Mouse (Mus musculus) cerebellum, adult 11 months (tissue): Measurements from ENCODE around the gene Rgs14.

ENCODE experiments used
- DNase-seq: peaks from one replicate; pipeline ENCODE4 v3.0.0; 2022

Gene Rgs14

GRCm38 (mm10) chr13:55369531-55370114 is at the start of gene Rgs14:
Gene Rgs14, plus strand, starts transcription at chr13:55369732.
- DNase-seq: no peak

DNA sequence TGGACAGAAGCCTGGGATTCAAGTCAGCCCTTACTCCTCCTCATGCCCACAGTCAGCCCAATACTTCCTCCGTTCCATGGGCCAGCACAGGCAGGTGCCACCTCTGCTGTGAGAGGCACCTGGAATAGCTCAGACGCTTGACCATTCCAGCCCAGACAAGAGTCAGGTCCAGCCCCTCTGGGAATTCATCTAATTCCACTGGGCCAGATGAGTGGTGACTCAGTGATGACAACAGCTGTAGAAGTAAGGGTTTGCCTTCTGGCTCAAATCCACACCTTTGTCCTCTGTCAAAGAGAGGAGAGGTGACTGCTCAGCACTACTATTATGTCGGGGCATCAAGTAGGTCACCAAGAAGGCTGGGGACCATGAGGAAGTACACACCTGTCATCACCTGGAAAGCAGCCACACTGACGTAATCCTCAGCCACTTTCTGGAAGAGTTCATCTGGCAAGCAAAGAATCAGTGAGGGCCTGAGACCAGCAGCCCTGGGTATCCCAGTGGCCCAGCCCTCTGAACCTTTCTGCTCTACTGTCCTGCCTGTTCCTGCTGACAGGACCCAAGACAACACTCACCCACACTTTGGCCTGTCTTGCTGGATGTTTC is 49.5 kb upstream of the Rgs14 start, which contains the start of gene Prelid1:
Prelid1 (plus strand) TSS at position 570 of the 603 bp plus-strand sequence.
- DNase-seq: no peak

GRCm38 (mm10) chr13:55321434-55322129 is 48.0 kb upstream of the Rgs14 start, which contains the start of gene Rab24:
Gene Rab24, minus strand, starts transcription at chr13:55321946.
- DNase-seq: peak; percentile 83

DNA sequence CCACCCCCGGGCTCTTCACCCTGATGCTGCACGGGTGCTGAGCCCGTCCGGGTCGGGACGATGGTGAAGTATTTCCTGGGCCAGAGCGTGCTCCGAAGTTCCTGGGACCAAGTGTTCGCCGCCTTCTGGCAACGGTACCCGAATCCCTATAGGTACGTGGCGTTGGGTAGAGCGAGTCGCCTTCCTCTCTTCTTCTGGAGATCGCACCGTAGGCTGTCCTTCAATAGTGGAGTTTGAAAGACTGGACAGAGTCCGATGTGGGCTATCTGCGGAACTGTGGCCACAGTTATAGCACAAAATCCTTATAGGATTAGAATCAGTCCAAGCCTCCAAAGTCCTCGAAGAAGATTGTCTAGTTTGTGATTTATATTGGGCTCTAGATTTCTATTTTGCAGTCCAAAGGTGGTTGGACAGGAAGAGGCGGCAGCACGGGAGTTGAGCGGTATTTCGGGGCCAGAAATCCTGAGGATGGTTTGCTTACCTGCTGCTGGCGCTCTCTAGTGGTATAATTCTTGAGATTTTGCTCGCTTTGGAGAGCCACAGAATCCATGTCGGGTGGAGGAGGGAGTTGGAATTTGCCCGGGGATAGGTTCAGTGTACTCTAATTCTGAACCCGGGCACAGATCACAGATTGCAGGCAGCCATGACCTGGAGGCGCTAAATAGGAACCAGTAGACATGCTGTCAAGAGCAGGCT is 47.3 kb upstream of the Rgs14 start:
- no peak for DNase-seq

DNA sequence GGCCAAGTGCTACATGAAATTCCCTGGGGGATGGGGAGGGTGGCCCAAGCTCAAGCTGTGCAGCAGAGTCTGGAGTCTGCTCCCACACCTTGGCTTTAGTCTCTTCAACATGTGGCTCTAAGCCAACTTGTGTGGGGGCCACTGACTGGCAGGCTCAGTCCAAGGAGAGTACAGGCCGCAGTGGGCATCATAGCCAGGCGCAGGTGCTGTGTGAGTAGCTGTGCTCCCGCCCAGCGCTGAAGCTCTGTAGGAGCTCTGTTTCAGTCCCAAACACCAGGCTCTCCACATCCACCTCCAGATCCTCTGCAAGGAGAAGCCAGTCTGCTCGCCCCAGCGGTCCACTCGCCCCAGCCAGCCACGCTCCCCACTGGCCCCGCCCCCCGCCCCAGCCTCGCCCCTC is 43.9 kb upstream of the Rgs14 start:
- no peak for DNase-seq

DNA sequence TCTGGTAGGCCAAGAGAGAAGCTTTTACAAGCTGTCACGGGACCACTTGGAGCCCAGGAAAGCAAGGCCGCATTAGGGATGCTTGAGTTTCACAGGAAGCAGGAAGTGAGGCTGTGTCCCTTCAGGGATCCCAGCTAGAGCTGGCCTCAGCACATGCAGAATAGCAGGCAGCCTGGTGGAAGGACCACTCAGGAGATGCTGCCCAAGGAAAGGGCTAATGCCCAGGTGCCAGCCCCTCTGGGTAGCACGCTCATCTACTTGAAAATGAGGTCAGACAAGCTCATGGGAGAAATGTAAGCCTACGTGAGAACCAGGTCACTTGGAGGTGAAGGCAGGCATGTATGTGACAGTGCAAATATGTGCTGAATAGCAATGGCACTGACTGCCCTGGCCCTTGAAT is 42.4 kb upstream of the Rgs14 start:
- DNase-seq: no peak

DNA sequence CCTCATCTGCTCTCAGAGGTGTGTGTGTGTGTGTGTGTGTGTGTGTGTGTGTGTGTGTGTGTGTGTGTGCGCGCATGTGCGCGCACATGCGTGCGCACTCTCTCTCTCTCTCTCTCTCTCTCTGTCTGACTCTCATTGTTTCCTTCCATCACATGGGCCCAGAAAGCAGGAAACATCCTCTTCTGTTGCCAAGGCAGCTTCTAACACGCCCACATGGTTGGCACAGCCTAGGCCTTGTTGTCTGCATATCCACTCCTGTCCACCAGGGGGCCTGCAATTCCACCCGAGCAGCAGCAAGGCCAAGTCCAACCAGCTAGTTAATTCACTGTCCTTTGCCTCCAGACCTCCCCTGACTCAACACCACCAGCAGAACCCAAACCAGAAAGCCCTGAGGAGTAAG is 41.9 kb upstream of the Rgs14 start:
- DNase-seq: peak; percentile 78

- no peak for DNase-seq
These were observed 41.4 kb upstream of the Rgs14 start for GRCm38 (mm10) chr13:55328171-55328570.

DNA sequence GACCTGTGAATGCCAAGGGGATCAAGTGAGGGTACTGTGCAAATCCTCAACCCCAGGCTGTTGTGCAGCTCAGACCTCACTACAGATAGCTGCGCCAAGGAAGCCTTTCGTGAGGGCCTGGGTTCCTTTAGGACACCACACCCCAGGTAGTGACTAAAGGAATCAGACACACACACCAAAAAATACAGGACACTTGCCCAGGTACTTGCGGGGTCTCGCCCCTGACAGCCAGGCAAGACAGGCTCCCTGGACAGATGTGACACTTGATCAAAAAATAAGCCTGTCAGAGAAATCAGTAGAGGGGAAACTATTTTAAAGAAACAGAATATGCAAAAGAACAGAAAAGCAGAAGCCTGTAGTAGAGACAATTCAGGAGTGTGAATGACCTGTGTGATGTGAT is 40.9 kb upstream of the Rgs14 start:
- DNase-seq: no peak

GRCm38 (mm10) chr13:55329109-55329682 is 40.3 kb upstream of the Rgs14 start:
- DNase-seq: no peak

DNA sequence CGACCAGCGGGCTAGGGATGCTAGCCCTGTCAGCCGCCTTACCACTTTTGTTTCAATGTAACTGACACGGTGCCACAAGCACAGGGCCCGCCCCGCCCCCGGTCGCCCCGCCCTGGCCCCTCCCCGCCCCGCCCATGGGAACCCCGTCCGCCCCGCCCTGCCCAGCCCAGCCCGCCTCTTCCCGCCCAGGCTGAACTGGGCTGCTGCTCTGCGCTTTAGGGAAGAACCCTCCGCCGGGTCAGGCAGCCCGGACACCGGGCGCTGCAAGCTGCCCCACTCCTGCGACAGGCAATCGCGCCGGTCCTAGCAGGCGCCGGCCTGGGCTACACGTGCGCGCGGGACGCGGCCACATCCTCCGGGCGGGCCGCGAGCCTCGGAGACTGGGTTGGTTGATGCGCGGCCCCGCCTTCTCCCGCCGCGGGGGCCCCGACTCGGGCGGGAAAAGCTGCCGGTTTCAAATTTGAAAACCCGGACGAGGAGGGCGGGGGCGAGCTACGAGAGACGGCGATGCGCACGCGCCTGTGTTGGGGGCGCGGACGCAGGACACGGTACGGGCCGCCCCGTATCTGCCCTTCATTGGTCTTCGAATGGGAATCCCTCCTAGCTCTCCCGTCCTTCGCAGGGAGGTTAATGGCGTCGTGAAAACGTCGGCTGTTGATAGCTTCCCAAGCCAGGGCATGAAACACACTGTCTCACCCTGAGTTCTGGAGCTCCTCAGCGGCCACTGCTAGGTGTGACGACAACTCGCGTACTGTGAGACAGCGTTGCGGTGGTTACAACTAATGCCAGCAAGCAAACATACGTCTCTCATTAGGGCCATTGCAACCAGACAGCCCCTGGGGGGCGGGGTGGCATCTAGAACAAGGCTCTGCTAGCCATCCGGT is 39.6 kb upstream of the Rgs14 start, which contains the start of gene Mxd3:
Mxd3 (minus strand) TSS at position 141 of the 884 bp plus-strand sequence.
- DNase-seq: peak; percentile 59

- no peak for DNase-seq
These were observed 38.7 kb upstream of the Rgs14 start for GRCm38 (mm10) chr13:55330567-55331400.

GRCm38 (mm10) chr13:55332331-55332730 is 37.2 kb upstream of the Rgs14 start:
- DNase-seq: no peak

DNA sequence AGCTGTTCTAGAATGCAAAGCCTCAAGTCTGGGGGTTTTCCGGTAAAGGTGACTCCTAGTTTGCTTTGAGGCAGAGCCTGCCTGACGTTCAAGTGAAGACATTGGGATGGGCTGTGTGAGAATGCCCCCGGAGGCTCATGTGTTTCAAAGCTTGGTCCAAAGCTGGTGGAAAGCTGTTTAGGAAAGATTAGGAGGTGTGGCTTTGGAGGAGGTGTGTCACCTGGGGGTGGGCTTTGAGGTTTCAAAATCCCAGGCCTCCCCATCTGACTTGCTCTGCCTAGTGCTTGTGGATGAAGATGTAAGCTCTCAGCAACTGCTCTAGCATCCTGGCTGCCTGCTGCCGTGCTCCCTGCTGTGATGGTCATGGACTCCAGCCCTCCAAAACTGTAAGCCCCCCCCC is 33.8 kb upstream of the Rgs14 start:
- no peak for DNase-seq

- no peak for DNase-seq
These were observed 32.1 kb upstream of the Rgs14 start for GRCm38 (mm10) chr13:55337341-55337975.

GRCm38 (mm10) chr13:55338131-55339054 is 31.1 kb upstream of the Rgs14 start:
- no peak for DNase-seq

- DNase-seq: no peak
These were observed 30.3 kb upstream of the Rgs14 start for GRCm38 (mm10) chr13:55339259-55339658.

GRCm38 (mm10) chr13:55342469-55342868 is 27.1 kb upstream of the Rgs14 start:
- no peak for DNase-seq

- no peak for DNase-seq
These were observed 25.2 kb upstream of the Rgs14 start for GRCm38 (mm10) chr13:55344286-55344685.
